Mouse (Mus musculus): ENCODE data around the gene Lag3. TPM values are rescaled to one million over a fixed set of nuclear protein-coding genes. Genes with fewer than 3 reads are reported as not detected.

Gene Lag3
- total RNA-seq, 2 experiments from 2014 or later = 1.0 to 1.3 TPM

- DNase-seq = no peak
Observed at GRCm38 (mm10) chr6:124858561-124859318, 52.8 kb downstream of the Lag3 start.

GRCm38 (mm10) chr6:124857840-124858530 is 53.5 kb downstream of the Lag3 start:
- no peak for DNase-seq

- DNase-seq = peak; percentile 83 to 88
Observed at GRCm38 (mm10) chr6:124856916-124857839, 54.3 kb downstream of the Lag3 start, which contains the start of gene P3h3. Gene P3h3 (minus strand): TSS chr6:124857752.

GRCm38 (mm10) chr6:124856321-124856720 is 55.2 kb downstream of the Lag3 start:
- DNase-seq = no peak

GRCm38 (mm10) chr6:124854647-124855046 is 56.9 kb downstream of the Lag3 start:
- no peak for DNase-seq

Other genes starting within 250 kb of the Lag3 start
- 100 to 1,000 TPM in 1 of 2 experiments, 10 to 100 TPM in 1; 77.0 to 113 TPM for gene Lpcat3, start 248.7 kb downstream of the Lag3 start, total RNA-seq (2021)
- gene Emg1, start 199.5 kb downstream of the Lag3 start, total RNA-seq (2021) = 10 to 100 TPM; 87.2 to 88.2 TPM
- 100 to 1,000 TPM; 308 to 325 TPM for gene Phb2, start 199.4 kb downstream of the Lag3 start, total RNA-seq (2021)
- gene Ptpn6, start 173.0 kb downstream of the Lag3 start, total RNA-seq (2021) = 1 to 10 TPM; 5.5 to 9.6 TPM
- gene Grcc10, start 170.3 kb downstream of the Lag3 start, total RNA-seq (2021) = 100 to 1,000 TPM; 331 to 397 TPM
- under 1 TPM in 1 of 2 experiments, not detected in 1; 0.56 TPM for gene Gm45234, start 155.7 kb downstream of the Lag3 start, total RNA-seq (2021)
- 10 to 100 TPM; 77.4 to 78.1 TPM for gene Atn1, start 155.2 kb downstream of the Lag3 start, total RNA-seq (2021)
- 10 to 100 TPM; 12.4 to 32.6 TPM for gene Eno2, start 142.0 kb downstream of the Lag3 start, total RNA-seq (2021)
- gene Lrrc23, start 132.0 kb downstream of the Lag3 start, total RNA-seq (2021) = under 1 TPM in 1 of 2 experiments, not detected in 1; 0.43 TPM
- gene Spsb2, start 103.0 kb downstream of the Lag3 start, total RNA-seq (2021) = 10 to 100 TPM; 16.9 to 25.4 TPM
- gene Tpi1, start 97.4 kb downstream of the Lag3 start, total RNA-seq (2021) = 100 to 1,000 TPM; 406 to 411 TPM
- gene Usp5, start 82.2 kb downstream of the Lag3 start, total RNA-seq (2021) = 100 to 1,000 TPM; 120 to 126 TPM
- 1 to 10 TPM; 5.9 to 9.2 TPM for gene Cdca3, start 82.2 kb downstream of the Lag3 start, total RNA-seq (2021)
- gene Gnb3, start 71.4 kb downstream of the Lag3 start, total RNA-seq (2021) = 1 to 10 TPM; 6.2 to 8.1 TPM
- 10 to 100 TPM; 21.7 to 24.5 TPM for gene P3h3, start 54.0 kb downstream of the Lag3 start, total RNA-seq (2021)
- gene Gpr162, start 47.7 kb downstream of the Lag3 start, total RNA-seq (2021) = 1 to 10 TPM in 1 of 2 experiments, under 1 TPM in 1; 0.89 to 1.2 TPM
- under 1 TPM; 0.30 to 0.50 TPM for gene Cd4, start 23.5 kb downstream of the Lag3 start, total RNA-seq (2021)
- gene Ptms, start 8.4 kb upstream of the Lag3 start, total RNA-seq (2021) = 100 to 1,000 TPM; 753 to 830 TPM
- 100 to 1,000 TPM; 284 to 296 TPM for gene Mlf2, start 19.7 kb upstream of the Lag3 start, total RNA-seq (2021)
- gene Cops7a, start 53.8 kb upstream of the Lag3 start, total RNA-seq (2021) = 100 to 1,000 TPM; 121 to 176 TPM
- gene Pianp, start 85.0 kb upstream of the Lag3 start, total RNA-seq (2021) = 1 to 10 TPM; 2.1 to 3.4 TPM
- 10 to 100 TPM; 41.3 to 53.8 TPM for gene Zfp384, start 97.4 kb upstream of the Lag3 start, total RNA-seq (2021)
- 10 to 100 TPM; 54.4 to 79.5 TPM for gene Ing4, start 128.1 kb upstream of the Lag3 start, total RNA-seq (2021)
- gene Acrbp, start 138.0 kb upstream of the Lag3 start, total RNA-seq (2021) = 1 to 10 TPM; 6.9 to 7.1 TPM
- under 1 TPM; 0.40 to 0.60 TPM for gene Lpar5, start 156.2 kb upstream of the Lag3 start, total RNA-seq (2021)
- 100 to 1,000 TPM; 166 to 201 TPM for gene Chd4, start 184.3 kb upstream of the Lag3 start, total RNA-seq (2021)
- 10 to 100 TPM; 39.5 to 64.3 TPM for gene Nop2, start 220.2 kb upstream of the Lag3 start, total RNA-seq (2021)
- gene Iffo1, start 233.5 kb upstream of the Lag3 start, total RNA-seq (2021) = 10 to 100 TPM; 18.4 to 21.8 TPM

Data from adrenal gland, postnatal 36 days (tissue).